Mouse (Mus musculus) adrenal gland, postnatal 4 days (tissue): Measurements from ENCODE around the gene Mtmr12. TPM values are rescaled to one million over a fixed set of nuclear protein-coding genes. Genes with fewer than 3 reads are reported as not detected.

Experiments
- DNase-seq, 2 experiments: peaks; one replicate each; pipeline ENCODE4 v3.0.0; 2021 to 2022; ENCODE audit warnings: low spot score in 2 of 2, mixed read lengths in 2 of 2
- total RNA-seq, 2 experiments: library from RNA; stranded (reverse); gene quantifications; 2 replicates each; pipeline ENCODE4 v1.2.3; 2021

The Mtmr12 gene
- total RNA-seq, 2 experiments from 2014 or later = 27.0 to 27.8 TPM

DNA sequence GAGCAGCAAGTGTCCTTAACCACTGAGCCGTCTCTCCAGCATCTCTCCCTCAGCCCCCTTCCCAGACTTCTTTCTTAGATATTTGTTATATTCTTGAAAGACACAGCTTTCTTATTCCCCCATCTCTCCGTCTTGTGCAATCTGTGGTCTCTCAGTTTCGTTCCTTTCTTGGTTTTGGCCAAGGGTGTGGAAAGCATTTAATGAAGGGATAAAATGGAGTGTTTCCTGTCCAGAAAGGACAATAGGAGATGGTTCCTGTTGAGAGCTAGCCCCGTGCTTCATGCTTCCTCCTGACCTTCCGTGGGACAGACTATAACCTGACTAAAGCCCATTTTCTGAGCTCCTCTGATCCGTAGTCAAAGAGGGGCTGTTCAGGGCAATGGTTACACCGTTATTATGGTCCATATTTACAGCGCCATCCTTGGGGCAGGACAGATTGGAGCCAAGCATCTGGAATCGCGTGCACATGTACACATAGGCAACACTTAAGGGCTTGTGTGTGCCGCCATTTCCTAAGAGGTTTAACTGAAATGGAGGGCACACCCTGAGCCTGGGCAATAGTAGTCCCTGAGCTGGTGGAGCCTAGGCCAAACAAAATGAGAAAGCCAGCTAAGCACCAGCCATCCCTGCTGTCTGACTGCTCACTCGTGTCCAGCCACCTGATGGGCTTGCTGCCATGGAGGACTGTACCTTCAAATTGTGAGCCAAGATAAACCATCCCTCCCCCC lies 68.7 kb downstream of the Mtmr12 start:
- no peak for DNase-seq

GRCm38 (mm10) chr15:12274053-12274769 lies 69.4 kb downstream of the Mtmr12 start:
- DNase-seq = no peak

DNA sequence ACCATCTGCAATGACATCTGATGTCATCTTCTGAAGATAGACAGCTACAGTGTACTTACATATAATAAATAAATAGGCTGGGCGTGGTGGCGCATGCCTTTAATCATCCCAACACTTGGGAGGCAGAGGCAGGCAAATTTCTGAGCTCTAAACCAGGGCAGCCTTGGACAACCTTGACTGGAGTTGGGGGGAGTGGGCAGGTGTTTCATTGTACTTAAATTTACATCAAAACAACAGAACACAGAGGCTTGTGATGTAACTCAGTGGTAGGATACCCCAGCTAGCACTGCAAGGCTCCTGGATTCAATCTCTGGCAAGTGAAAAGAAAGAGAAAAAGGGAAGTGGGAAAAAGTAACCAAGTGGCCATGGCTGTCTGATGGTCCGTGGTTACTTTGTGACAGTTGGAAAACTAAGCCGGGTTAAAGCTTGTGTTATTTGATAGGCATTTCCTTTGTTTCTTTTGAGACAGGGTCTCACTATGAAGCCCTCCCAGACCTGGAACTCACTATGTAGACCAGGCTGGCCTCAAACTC lies 70.3 kb downstream of the Mtmr12 start:
- no peak for DNase-seq

DNA sequence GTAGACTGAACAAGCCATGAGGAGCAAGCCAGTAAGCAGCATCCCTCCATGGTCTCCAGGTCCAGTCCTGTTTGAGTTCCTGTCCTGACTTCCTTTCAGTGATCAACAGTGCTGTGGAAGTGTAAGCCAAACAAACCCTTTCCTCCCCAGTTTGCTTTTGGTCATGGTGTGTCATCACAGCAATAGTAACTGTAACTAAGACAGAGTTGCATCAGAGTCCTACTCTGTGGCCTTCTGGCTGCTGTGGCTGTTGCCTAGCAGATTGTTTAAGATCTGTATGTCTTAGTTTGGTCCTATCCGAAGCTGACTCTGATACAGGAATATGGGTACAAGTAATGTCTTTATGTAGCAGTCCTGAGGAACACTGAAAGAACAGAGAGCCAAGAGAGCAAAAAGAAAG lies 75.0 kb downstream of the Mtmr12 start:
- no peak for DNase-seq

- no peak for DNase-seq
Measured at GRCm38 (mm10) chr15:12284794-12285534, 80.1 kb downstream of the Mtmr12 start.

DNA sequence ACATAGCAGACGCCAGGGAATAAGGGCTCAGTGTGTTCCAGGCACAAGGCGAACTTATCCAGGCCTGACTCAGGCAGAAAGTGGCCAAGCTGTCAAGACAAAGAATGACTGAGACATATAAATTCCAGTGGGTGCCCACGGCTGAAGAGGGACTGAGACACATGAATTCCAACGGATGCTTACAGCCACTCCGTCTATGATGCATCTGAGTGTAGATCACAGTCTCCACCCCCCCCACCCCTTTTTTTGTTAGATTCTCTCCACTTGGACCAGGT lies 80.6 kb downstream of the Mtmr12 start:
- no peak for DNase-seq

GRCm38 (mm10) chr15:12290330-12290729 lies 85.5 kb downstream of the Mtmr12 start:
- no peak for DNase-seq

GRCm38 (mm10) chr15:12291757-12292156 lies 86.9 kb downstream of the Mtmr12 start:
- no peak for DNase-seq

- no peak for DNase-seq
Measured at GRCm38 (mm10) chr15:12296228-12296627, 91.4 kb downstream of the Mtmr12 start.

DNA sequence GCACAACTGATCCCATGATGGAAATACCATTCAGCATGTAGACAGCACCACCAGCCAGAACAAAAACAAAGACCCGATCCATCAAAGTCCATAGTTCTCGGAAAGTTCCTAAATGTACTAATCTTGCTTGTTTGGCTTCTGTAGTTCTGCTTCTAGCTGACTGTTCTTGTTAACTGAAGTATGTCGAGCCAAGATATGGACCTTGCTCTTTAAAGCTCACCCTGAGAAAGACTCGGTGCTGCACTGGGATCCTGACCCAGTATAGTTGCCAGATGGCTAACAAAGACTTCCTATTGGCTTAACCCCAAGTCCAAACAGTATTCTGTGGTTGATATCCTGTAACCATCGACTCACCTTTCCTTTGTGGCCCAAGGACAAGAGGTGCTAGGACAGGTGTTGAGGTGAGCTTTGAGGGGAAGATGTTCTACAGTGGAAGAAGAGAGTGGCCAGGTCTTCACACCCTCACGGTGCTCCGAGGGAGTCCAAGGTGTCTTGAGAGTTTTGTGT lies 93.5 kb downstream of the Mtmr12 start:
- no peak for DNase-seq

DNA sequence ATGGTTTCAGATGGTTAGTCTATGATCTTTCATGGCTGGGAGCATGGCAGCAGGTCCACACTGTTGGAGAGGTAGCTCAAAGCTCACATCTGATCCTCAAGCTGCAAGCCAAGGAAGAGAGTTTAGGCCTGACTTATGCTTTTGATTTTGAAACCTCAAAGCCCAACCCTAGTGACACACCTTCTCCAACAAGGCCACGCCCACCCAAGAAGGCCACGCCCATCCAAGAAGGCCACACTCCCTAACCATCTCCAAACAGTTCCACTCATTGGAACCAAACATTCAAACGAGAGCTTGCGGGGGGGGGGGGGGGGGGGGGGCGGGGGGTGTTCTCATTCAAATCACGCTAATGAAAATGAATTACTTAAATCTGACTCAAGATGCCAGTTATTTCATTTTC lies 96.9 kb downstream of the Mtmr12 start:
- DNase-seq = no peak

DNA sequence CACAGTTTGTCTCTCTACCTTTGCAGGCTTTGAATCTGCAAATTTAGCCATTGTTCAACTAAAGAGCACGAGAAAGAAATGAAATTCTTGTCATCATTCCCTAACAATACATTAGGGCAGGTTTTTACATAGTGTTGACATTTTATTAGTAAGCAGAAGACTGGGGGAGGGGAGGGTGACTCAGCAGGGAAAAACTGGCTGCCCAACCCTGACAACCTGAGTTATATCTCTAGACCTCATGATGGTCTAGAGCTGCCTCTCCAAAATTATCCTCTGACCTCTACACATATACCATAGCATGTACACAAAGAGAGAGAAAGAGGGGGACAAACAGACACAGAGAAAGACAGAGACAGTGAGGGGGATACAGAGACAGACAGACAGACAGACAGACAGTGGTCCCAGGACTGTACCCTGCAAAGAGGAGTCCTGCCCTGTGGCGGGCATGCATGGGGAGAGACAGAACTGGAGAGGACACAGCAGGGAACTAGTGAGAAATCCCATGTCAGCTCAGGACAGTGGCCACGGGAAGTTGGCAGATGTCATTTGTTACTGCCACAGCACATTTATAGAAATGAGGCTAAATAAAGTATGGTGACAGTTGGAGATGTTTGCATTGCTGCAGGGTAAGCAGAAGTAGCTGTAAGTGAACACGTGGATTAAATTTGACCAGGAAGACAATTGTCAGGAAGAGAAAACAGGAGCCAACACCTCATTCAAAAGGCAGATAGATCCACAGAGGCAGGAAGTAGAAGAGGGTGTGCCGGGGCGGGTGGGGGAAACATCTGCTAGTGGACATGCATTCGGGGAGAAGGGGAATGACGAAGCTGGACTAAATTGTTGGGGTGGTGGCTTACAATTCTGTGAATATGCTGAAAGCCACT lies 101.6 kb downstream of the Mtmr12 start:
- DNase-seq = no peak

DNA sequence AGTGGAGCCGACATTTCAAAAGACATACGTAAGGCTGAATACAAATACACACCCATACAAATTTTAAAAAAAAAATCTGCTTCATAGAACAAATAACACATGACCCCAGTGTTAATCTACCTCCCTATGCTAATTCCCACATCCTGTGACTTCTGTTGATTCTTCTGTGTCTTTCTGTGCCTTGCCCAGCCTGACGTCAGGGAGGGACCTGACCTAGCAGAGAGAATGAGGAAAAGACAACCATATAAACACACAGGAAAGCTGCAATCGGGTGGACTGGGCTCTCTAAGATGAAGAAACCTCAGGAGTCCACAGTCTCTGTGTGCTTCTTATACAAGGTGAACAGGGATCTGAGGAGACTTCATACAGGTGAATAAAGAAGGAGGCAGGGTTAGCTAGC lies 102.3 kb downstream of the Mtmr12 start:
- DNase-seq = no peak

GRCm38 (mm10) chr15:12308539-12308938 lies 103.7 kb downstream of the Mtmr12 start:
- no peak for DNase-seq

DNA sequence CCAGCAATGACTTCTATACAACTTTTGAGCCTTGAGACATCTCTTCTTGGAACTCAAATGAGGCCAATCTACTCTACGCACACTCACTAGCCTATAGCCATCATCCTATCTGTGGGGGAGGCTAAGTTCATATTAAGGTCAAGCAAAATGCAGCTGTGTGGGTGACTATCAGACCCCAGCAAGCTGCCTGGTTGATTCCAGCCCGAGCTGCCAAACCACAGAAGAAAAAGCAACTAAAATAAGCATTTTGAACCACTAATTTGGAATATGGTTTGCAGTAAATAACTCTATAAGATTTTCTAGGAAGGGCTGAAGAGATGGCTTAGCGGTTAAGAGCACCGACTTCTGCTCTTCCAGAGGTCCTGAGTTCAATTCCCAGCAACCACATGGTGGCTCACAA lies 105.8 kb downstream of the Mtmr12 start:
- DNase-seq = no peak

DNA sequence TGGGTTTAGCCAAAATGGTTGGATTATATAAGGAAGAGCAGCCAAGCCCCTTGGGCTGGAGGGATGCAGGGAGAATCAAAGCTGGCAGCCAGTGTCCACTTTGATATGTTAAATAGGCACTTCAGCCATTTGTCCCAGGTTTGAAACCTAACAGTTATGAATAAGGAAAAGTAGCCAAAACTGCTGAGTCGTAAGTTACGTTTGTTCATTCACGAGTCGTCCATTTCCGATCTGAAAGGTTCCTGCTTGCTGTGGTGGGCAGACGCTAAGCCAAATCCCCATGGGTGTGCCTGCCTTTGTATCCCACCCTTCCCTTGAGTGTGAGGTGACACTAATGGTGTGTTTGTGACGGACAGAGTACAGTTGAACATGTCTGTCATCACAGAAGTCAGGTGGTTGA lies 106.6 kb downstream of the Mtmr12 start:
- DNase-seq = no peak

DNA sequence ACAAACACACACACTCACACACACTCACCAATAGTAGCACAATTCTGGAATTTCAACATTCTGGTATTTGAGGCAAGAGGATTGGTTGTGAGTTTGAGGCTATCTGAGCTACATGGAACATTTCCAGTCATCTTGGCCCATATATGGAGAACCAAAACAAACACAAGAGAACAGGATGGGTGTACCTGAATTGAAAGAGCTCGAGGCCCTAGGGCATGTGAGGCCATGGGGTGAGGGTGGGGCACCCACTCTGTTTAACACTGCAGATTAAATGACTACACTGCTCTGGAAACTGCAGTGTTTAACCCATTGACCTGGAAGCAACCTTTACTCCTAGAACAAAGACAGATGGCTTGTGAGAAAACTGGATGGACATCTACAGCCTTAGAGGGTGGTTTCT lies 108.4 kb downstream of the Mtmr12 start:
- DNase-seq = no peak

DNA sequence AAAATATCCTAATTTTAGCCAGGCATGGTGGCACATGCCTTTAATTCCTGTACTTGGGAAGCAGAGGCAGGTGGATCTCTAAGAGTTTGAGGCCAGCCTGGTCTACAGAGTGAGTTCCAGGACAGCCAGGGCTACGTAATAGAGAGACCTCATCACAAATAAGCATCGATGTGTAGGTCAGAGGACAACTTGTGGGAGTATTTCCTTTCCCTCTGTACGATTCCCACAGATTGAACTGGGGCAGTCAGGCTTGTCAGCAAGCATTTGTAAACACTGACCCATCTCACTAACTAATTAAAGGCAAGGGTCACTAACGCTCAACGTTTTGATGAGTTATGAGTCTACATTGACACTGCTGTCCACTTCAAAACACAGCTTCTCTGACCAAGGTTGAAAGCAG lies 109.8 kb downstream of the Mtmr12 start:
- no peak for DNase-seq

- no peak for DNase-seq
Measured at GRCm38 (mm10) chr15:12315996-12316395, 111.2 kb downstream of the Mtmr12 start.

GRCm38 (mm10) chr15:12317290-12317689 lies 112.5 kb downstream of the Mtmr12 start:
- no peak for DNase-seq

- no peak for DNase-seq
Measured at GRCm38 (mm10) chr15:12318451-12318850, 113.6 kb downstream of the Mtmr12 start.
